Mouse (Mus musculus) embryonic facial prominence, embryonic 14.5 days (tissue): ENCODE data around the gene Nbea. TPM values are rescaled to one million over a fixed set of nuclear protein-coding genes. Genes with fewer than 3 reads are reported as not detected.

Source experiments
- ATAC-seq: fragments of 200-750 bp; cut with Nextera tagmentation; 2 replicates; pipeline ENCODE4 v1.8.0; 2017; ENCODE audit warnings: low read depth, moderate number of reproducible peaks, moderate TSS enrichment
- DNase-seq: peaks from one replicate; pipeline ENCODE4 v3.0.0-alpha.2; 2015; ENCODE audit warnings: low spot score
- H3K27ac ChIP-seq: fragments of 300-500 bp; sonication (generic); replicated peaks from 2 replicates; pipeline ENCODE4 v1.5.1; 2014; ENCODE audit warnings: low read depth, mild to moderate bottlenecking, low read length, moderate library complexity
- H3K27me3 ChIP-seq: fragments of 300-500 bp; sonication (generic); replicated peaks from 2 replicates; pipeline ENCODE4 v1.6.1; 2014; ENCODE audit warnings: low read length; ENCODE audit not compliant: control insufficient read depth, insufficient read depth
- H3K36me3 ChIP-seq: fragments of 300-500 bp; sonication (generic); 2 replicates; pipeline ENCODE4 v1.6.1; 2014; ENCODE audit warnings: low read length, mixed read lengths; ENCODE audit not compliant: control insufficient read depth, insufficient read depth
- H3K4me1 ChIP-seq: fragments of 300-500 bp; sonication (generic); 2 replicates; pipeline ENCODE4 v1.6.1; 2014; ENCODE audit warnings: antibody characterized with exemption, low read length; ENCODE audit not compliant: control insufficient read depth, insufficient read depth
- H3K4me2 ChIP-seq: fragments of 300-500 bp; sonication (generic); 2 replicates; pipeline ENCODE4 v1.6.1; 2014; ENCODE audit warnings: low read depth, mild to moderate bottlenecking, low read length, moderate library complexity, mixed read lengths
- H3K4me3 ChIP-seq: fragments of 300-500 bp; sonication (generic); 2 replicates; pipeline ENCODE4 v1.5.1; 2014; ENCODE audit warnings: low read depth, mild to moderate bottlenecking, low read length
- H3K9ac ChIP-seq: fragments of 300-500 bp; sonication (generic); 2 replicates; pipeline ENCODE4 v1.6.1; 2014; ENCODE audit warnings: low read depth, mild to moderate bottlenecking, low read length, moderate library complexity, mixed read lengths
- H3K9me3 ChIP-seq: fragments of 300-500 bp; sonication (generic); 2 replicates; pipeline ENCODE4 v1.6.1; 2016; ENCODE audit warnings: low read length; ENCODE audit not compliant: control insufficient read depth
- WGBS: fragments of 180-500 bp; shearing (Covaris S2); extraction: QIAGEN DNeasy Blood & Tissue Kit; methylation state at CpG from one replicate; pipeline ENCODE4 v1.1.7; 2014; 5-methylcytosine and 5-hydroxymethylcytosine counted together
- polyA plus RNA-seq: library from polyadenylated mRNA; unstranded; fragments of >200 nt; fragmentation: Nextera tagmentation; extraction: Ambion mirVana; gene quantifications from 2 replicates; pipeline ENCODE4 v1.2.1, GENCODE M21; 2014

The Nbea gene
- polyA plus RNA-seq, 1 experiment from 2014 or later, result 17.9 TPM

DNA sequence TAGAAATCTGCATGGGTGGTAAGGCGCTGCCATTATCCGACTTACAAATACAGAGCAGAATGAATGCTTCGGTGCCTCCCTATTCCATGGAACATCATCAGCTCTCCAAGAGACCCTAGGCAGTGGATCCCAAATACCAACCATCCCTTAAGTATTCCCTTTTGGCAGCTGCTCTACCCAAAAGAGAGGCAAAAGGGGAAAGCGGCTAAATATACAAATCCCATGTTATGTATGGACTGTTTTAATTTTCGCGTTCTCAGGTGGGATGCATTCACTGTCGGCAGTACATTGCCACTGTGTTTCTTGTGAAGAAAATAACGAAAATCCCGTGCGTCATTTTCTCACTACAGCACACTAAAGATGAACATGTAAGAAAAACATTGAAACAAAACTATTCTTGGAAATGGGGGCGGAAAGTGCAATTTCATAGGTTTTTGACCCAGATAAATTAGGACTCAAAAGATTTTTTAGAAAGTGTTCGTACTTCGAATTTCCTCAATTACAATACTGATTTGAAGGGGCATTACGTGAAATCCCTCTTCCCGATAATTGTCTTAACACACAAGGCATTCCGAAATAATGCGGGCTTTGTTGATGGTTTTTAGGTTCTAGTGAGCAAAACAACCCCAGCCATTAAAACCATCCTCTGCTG lies 396.5 kb downstream of the Nbea start:
- peak overlapping the region; percentile 87 for H3K4me2 ChIP-seq
- peaks cover 6% of the 10 kb centered on the region; the same call in 1 of the 2 replicates for H3K4me1 ChIP-seq
- H3K27ac ChIP-seq, result peak overlapping the region; percentile 97
- ATAC-seq (no peak), DNase-seq (peak; percentile 66)
- peaks cover 9% of the 10 kb centered on the region for H3K27me3 ChIP-seq
- no peaks in the 10 kb centered on the region for H3K36me3 ChIP-seq
- WGBS, result 16% methylated on average over 17 of the region's 17 CpGs
- H3K9me3 ChIP-seq, result no peaks in the 10 kb centered on the region
- peak overlapping the region; percentile 47 for H3K4me3 ChIP-seq
- peak overlapping the region; percentile 92 for H3K9ac ChIP-seq

DNA sequence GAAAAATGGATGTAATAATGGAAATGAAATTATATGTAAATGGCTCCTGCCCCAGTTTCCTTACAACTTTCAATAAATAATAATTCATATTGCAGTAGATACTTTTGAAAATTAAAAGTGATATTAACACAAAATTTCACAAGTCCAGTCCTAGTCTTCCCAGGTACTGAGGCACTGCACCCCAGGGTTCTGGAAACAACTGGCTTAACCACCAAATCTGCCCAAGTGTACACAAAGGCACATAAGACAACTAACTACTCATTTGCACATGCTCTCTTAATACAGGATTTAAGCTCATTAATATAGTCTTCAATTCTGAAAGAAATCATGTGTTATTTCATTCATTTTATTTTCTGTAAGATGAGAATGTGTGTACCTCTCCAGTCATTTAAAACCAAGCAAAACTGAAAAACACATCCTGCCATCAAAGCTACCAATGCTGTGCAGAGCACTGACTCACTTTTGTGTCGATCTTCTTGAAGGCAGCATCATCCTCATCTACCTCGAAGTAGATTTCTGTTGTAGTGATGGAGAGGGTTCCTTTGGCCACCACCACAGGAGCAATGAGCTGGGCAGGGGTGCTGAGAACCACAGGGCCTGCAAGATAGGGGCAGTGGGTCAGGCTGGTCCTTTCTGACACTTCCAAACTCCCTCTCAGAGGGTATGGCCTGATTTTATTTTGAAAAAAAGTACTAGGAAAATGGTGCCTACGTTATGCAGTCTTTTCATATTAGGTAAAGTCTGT lies 397.3 kb downstream of the Nbea start:
- Histone ChIP-seq H3K9me3 (no peaks in the 10 kb centered on the region), H3K4me1 (peaks cover 6% of the 10 kb centered on the region; the same call in 1 of the 2 replicates), H3K9ac (peak overlapping the region; percentile 92), H3K4me2 (peak overlapping the region; percentile 87), H3K27me3 (peaks cover 15% of the 10 kb centered on the region), H3K27ac (peak overlapping the region; percentile 97), H3K36me3 (no peaks in the 10 kb centered on the region), H3K4me3 (peak overlapping the region; percentile 47)
- DNase-seq, result no peak
- WGBS, result 31% methylated on average over 3 of the region's 3 CpGs
- ATAC-seq, result no peak

GRCm38 (mm10) chr3:55785266-55785980 lies 398.1 kb downstream of the Nbea start:
- ATAC-seq (no peak), DNase-seq (no peak)
- H3K9me3 ChIP-seq, result no peaks in the 10 kb centered on the region
- no peaks in the 10 kb centered on the region for H3K36me3 ChIP-seq
- 32% methylated on average over 4 of the region's 4 CpGs for WGBS
- H3K27me3 ChIP-seq, result peaks cover 15% of the 10 kb centered on the region
- peak overlapping the region; percentile 87 for H3K4me2 ChIP-seq
- peak overlapping the region; percentile 97 for H3K27ac ChIP-seq
- peak overlapping the region; percentile 92 for H3K9ac ChIP-seq
- H3K4me3 ChIP-seq, result peak overlapping the region; percentile 47
- peaks cover 6% of the 10 kb centered on the region; the same call in 1 of the 2 replicates for H3K4me1 ChIP-seq

DNA sequence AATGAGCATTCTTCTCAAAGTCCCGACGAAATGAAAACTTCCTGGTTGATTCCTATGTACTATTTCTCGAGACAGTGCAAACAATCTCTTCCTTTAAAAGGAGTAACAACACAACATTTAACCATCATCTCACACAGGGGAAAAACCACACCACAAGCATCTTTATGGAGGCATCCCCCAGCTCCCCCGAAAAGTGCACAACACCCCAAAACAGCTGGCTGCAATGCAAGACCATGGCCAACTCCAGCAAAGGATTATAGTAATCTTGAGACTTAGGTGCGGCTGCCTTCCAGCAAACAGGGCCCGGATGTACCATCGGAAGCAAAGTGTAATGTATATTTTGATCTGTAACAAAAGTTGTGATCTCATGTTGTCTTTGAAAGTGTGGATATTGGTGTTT lies 399.4 kb downstream of the Nbea start:
- no peaks in the 10 kb centered on the region for H3K36me3 ChIP-seq
- peak overlapping the region; percentile 89 for H3K27ac ChIP-seq
- no peaks in the 10 kb centered on the region for H3K9me3 ChIP-seq
- peak overlapping the region; percentile 52 for H3K4me3 ChIP-seq
- ATAC-seq, result no peak
- H3K4me1 ChIP-seq, result no peaks in the 10 kb centered on the region
- H3K4me2 ChIP-seq, result peak overlapping the region; percentile 78
- H3K9ac ChIP-seq, result peak overlapping the region; percentile 91
- 14% methylated on average over 7 of the region's 7 CpGs for WGBS
- H3K27me3 ChIP-seq, result peaks cover 18% of the 10 kb centered on the region
- no peak for DNase-seq

DNA sequence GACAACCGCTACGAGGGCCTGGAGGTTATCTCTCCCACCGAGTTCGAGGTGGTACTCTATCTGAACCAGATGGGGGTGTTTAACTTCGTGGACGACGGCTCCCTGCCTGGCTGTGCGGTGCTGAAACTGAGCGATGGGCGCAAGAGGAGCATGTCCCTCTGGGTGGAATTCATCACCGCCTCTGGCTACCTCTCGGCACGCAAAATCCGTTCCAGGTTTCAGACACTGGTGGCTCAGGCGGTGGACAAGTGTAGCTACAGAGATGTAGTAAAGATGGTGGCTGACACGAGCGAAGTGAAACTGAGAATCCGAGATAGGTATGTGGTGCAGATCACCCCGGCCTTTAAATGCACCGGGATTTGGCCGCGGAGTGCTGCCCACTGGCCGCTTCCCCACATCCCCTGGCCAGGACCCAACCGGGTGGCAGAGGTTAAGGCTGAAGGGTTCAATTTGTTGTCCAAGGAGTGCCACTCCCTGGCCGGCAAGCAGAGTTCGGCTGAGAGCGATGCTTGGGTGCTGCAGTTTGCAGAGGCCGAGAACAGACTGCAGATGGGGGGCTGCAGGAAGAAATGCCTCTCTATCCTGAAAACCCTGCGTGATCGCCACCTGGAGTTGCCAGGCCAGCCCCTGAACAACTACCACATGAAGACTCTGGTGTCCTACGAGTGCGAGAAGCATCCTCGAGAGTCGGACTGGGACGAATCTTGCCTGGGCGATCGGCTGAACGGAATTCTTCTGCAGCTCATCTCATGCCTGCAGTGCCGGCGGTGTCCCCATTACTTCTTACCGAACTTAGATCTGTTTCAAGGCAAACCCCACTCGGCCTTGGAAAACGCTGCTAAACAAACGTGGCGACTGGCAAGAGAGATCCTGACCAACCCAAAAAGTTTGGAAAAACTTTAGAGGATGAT lies 400.1 kb downstream of the Nbea start:
- H3K27ac ChIP-seq, result peak overlapping the region; percentile 89
- no peaks in the 10 kb centered on the region for H3K9me3 ChIP-seq
- 7% methylated on average over 45 of the region's 45 CpGs for WGBS
- H3K36me3 ChIP-seq, result no peaks in the 10 kb centered on the region
- peak overlapping the region; percentile 91 for H3K9ac ChIP-seq
- peak overlapping the region; percentile 78 for H3K4me2 ChIP-seq
- no peak for DNase-seq
- ATAC-seq, result no peak
- H3K27me3 ChIP-seq, result peaks cover 18% of the 10 kb centered on the region
- no peaks in the 10 kb centered on the region for H3K4me1 ChIP-seq
- peak overlapping the region; percentile 52 for H3K4me3 ChIP-seq

GRCm38 (mm10) chr3:55782771-55783170 lies 400.7 kb downstream of the Nbea start:
- DNase-seq, result no peak

GRCm38 (mm10) chr3:55782056-55782687 lies 401.3 kb downstream of the Nbea start, which contains the start of gene Mab21l1:
Gene Mab21l1 (plus strand): TSS chr3:55782510.
- WGBS, result 3% methylated on average over 16 of the region's 16 CpGs
- peaks cover 25% of the 10 kb centered on the region for H3K27me3 ChIP-seq
- H3K9me3 ChIP-seq, result no peaks in the 10 kb centered on the region
- DNase-seq (peak; percentile 93), ATAC-seq (peak; percentile 82)
- H3K4me3 ChIP-seq, result peak within 1 kb of the TSS; percentile 52
- no peaks in the 10 kb centered on the region for H3K4me1 ChIP-seq
- peak within 1 kb of the TSS; percentile 89 for H3K27ac ChIP-seq
- peak within 1 kb of the TSS; percentile 91 for H3K9ac ChIP-seq
- peak within 1 kb of the TSS; percentile 78 for H3K4me2 ChIP-seq
- no peaks in the 10 kb centered on the region for H3K36me3 ChIP-seq

More at GRCm38 (mm10) chr3:55782771-55783170, 400.7 kb downstream of the Nbea start:
- Histone ChIP-seq H3K4me2 (peak overlapping the region; percentile 78), H3K36me3 (no peaks in the 10 kb centered on the region), H3K4me1 (no peaks in the 10 kb centered on the region), H3K9me3 (no peaks in the 10 kb centered on the region), H3K27me3 (peaks cover 25% of the 10 kb centered on the region), H3K27ac (peak overlapping the region; percentile 89), H3K4me3 (peak overlapping the region; percentile 52), H3K9ac (peak overlapping the region; percentile 91)
- no peak for ATAC-seq
- 8% methylated on average over 19 of the region's 22 CpGs for WGBS
